Mouse (Mus musculus): ENCODE measurements around the gene Spata32. TPM values are rescaled to one million over a fixed set of nuclear protein-coding genes. Genes with fewer than 3 reads are reported as not detected.
A peak's percentile ranks its signal among the peaks of the same experiment; 100 is the strongest.

Spata32 gene
- polyA plus RNA-seq, 1 experiment: not detected

DNA sequence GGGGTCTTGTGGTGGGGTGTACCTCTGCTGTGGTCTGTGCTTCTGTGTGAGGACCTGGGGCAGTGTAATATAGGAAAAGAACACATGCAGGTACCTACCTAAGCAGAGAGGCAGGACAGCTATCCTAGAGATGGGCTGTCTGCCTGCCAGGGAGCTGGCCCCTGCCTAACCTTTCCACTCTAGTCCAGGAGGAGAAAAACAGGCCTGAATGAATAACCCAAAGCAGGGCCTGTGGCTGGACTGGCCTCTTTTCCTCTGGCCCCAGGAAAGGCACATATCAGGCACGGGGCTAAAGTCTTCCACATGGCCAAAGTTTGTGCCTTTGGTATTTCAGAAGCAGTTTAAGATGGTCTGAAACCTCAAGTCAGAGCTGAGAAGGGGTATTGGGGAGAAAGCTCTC lies 37.8 kb downstream of the Spata32 start:
- no peaks in the 10 kb centered on the region for H3K4me1 ChIP-seq (ENCODE audit: control insufficient read depth, insufficient read depth, low read length)
- no peak for TF ChIP-seq CTCF (IDR thresholded peaks at IDR 0.05; ENCODE audit: insufficient read depth, low read length)
- no peak for TF ChIP-seq POLR2A (IDR thresholded peaks at IDR 0.05; ENCODE audit: borderline replicate concordance, extremely low read depth, low read depth, low read length)
- no peak for DNase-seq
- no peak overlapping the region for H3K4me3 ChIP-seq (replicated peaks; ENCODE audit: extremely low read depth, low read depth, low read length)
- 52% methylated on average over 1 of the region's 1 CpGs for WGBS

DNA sequence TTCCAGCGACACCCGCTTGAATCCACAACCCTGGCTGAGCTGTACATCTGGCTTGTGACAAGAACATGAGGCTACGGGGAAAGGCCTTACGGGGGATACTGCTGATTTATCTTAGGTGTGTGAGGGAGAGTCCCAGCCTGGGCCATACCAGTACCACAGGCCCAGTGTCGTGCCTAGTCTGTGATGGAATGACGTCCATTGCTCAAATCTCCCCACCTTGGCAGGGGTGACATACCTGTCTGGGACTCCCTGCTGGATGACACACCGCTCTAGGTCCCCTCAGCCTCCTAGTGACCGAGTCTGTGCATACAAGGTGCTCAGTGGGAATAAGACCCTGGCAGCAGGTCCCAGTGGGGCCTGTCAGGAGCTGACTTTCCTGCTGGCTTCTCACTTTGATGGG lies 39.5 kb downstream of the Spata32 start:
- TF ChIP-seq POLR2A (IDR thresholded peaks at IDR 0.05; ENCODE audit: borderline replicate concordance, extremely low read depth, low read depth, low read length) (no peak), CTCF (IDR thresholded peaks at IDR 0.05; ENCODE audit: insufficient read depth, low read length) (no peak)
- Histone ChIP-seq H3K4me3 (replicated peaks; ENCODE audit: extremely low read depth, low read depth, low read length) (no peak overlapping the region), H3K4me1 (ENCODE audit: control insufficient read depth, insufficient read depth, low read length) (no peaks in the 10 kb centered on the region)
- no peak for DNase-seq
- 90% methylated on average over 8 of the region's 8 CpGs for WGBS

DNA sequence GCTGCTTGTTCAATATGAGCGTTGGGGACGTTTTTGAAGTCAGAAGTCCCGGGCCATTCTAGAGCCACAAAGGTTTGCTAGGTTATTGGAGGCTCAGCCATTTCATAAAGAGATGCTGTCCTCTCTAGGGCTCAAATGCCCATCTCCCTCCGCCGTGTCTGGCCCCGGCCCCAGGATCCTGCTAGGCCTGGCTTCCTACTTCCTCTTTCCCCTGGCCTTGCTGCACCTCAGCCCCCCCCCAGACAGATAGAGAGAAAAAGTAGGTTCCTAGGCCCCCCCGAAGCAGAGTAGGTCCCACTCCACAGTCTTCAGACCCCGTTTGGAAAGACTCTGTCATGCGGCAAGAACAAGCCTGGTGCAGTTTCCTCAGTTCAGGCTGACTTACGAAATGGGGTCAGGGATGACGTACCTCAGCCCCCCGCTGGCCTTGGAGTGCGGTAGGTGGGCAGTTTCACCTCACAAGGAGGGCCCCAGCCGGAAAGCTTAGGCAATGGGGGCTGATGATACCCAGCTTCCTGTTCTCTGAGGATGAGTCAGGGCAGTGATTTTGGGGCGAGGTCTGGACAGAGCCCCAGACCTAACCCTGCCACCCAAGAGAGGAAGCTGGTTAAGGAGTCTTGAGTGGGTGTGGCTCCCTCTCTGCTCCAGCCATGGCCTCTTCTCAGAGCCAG lies 40.3 kb downstream of the Spata32 start:
- Histone ChIP-seq H3K4me1 (ENCODE audit: control insufficient read depth, insufficient read depth, low read length) (no peaks in the 10 kb centered on the region), H3K4me3 (replicated peaks; ENCODE audit: extremely low read depth, low read depth, low read length) (no peak overlapping the region)
- WGBS: 75% methylated on average over 15 of the region's 15 CpGs
- no peak for DNase-seq
- TF ChIP-seq POLR2A (IDR thresholded peaks at IDR 0.05; ENCODE audit: borderline replicate concordance, extremely low read depth, low read depth, low read length): no peak
- TF ChIP-seq CTCF (IDR thresholded peaks at IDR 0.05; ENCODE audit: insufficient read depth, low read length): no peak

DNA sequence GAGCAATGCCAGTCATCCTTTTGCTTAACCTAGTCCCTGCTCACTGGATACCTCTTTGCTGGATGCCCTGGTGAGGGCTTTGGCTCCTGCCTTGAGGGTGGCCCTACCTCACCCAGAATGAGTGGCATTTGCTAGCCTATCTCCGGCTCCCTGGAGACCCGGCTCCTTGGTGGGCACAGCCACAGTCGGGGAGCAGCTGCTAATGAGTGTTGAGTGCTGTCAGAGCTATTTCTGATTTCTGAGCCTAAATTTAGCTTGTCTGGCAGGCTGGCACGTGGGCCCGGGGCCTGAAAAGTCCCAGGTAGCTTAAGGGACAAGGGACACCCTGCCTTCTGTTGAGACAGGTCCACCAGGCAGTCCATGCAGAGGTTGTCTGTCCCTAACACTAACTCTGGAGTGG lies 41.0 kb downstream of the Spata32 start:
- TF ChIP-seq POLR2A (IDR thresholded peaks at IDR 0.05; ENCODE audit: borderline replicate concordance, extremely low read depth, low read depth, low read length) (no peak), CTCF (IDR thresholded peaks at IDR 0.05; ENCODE audit: insufficient read depth, low read length) (no peak)
- WGBS: 71% methylated on average over 5 of the region's 5 CpGs
- no peak for DNase-seq
- no peaks in the 10 kb centered on the region for H3K4me1 ChIP-seq (ENCODE audit: control insufficient read depth, insufficient read depth, low read length)
- H3K4me3 ChIP-seq (replicated peaks; ENCODE audit: extremely low read depth, low read depth, low read length): no peak overlapping the region

DNA sequence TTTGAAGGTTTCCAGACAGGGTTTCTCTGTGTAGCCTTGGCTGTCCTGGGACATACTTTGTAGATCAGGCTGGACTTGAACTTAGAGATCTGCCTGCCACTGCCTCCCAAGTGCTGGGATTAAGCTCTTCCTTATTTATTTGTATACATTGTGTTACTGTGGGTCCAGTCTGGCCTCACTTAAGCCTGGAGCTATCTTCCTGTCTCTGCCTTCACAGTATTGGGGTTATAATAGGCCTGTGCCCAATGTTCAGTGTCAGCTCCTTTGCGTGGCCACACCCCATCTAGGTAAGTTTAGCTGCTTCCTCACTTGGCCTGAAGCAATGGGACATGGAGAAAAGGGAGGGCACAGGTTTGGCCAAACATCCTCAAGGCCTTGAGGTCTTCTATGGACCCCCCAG lies 41.7 kb downstream of the Spata32 start:
- TF ChIP-seq POLR2A (IDR thresholded peaks at IDR 0.05; ENCODE audit: borderline replicate concordance, extremely low read depth, low read depth, low read length) (no peak), CTCF (IDR thresholded peaks at IDR 0.05; ENCODE audit: insufficient read depth, low read length) (no peak)
- 88% methylated on average over 1 of the region's 1 CpGs for WGBS
- no peak for DNase-seq
- no peak overlapping the region for H3K4me3 ChIP-seq (replicated peaks; ENCODE audit: extremely low read depth, low read depth, low read length)
- no peaks in the 10 kb centered on the region for H3K4me1 ChIP-seq (ENCODE audit: control insufficient read depth, insufficient read depth, low read length)

DNA sequence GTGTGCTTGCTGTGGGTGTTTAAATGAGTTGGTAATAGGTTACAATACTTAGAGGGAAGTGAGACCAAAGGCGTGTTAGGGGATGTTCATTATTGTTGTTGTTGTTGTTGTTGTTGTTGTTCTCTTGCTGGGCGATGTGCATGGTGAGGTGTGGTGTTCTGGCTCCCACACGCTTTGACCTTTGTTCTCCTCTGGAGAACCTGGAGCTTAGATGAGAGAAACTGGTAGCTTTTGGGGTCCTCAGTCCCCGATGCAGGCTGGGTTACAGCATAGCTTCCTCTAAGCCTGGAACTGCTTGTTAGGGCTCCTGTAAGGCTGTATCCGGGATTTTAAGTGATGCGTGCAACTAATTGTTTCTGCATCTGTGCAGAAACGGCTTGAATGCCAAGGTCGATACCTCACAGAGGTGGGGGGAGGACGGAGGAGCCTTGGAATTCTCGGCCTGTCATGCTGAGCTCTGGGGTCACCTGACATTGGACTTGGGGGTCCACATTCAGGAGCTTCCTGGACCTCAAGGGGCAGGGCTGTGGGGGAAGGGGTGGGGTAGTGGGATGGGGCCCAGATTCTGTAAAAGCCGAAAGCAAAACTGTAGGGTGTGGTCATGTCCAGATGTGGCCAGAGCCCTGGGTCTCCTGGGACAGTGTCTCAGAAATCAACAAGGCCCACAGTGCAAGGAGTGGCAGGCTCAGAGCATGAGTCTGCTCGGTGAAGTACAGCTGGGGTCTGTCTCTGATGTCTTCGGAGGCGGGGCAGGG lies 42.4 kb downstream of the Spata32 start:
- H3K4me1 ChIP-seq (ENCODE audit: control insufficient read depth, insufficient read depth, low read length): no peaks in the 10 kb centered on the region
- no peak for TF ChIP-seq CTCF (IDR thresholded peaks at IDR 0.05; ENCODE audit: insufficient read depth, low read length)
- no peak for TF ChIP-seq POLR2A (IDR thresholded peaks at IDR 0.05; ENCODE audit: borderline replicate concordance, extremely low read depth, low read depth, low read length)
- no peak overlapping the region for H3K4me3 ChIP-seq (replicated peaks; ENCODE audit: extremely low read depth, low read depth, low read length)
- DNase-seq: no peak
- WGBS: 63% methylated on average over 14 of the region's 14 CpGs

DNA sequence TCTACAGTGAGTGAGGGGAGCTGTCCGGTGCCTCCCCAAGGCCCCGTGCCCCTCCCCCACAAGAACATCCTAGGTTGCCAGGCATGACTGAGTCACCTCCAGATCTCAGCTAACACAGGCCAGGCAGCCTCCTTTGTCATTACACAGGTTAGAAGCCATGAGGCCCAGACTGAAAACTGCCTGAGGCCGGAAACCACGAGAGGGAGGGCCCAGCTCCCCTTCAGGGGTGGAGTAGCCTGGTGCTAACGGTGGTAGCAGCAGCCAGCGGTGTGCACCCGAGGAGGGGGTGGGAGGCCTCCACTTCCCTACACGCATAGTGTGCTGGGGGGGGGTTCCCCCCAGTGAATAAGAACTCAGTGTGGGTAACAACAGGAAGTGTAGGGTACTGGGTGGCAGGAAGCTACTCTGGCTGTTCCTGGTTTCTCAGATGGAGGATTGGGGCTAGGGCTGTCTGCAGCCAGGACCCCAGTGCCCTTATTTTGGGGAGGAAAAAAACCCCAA lies 43.3 kb downstream of the Spata32 start:
- no peak for TF ChIP-seq POLR2A (IDR thresholded peaks at IDR 0.05; ENCODE audit: borderline replicate concordance, extremely low read depth, low read depth, low read length)
- TF ChIP-seq CTCF (IDR thresholded peaks at IDR 0.05; ENCODE audit: insufficient read depth, low read length): no peak
- H3K4me3 ChIP-seq (replicated peaks; ENCODE audit: extremely low read depth, low read depth, low read length): no peak overlapping the region
- H3K4me1 ChIP-seq (ENCODE audit: control insufficient read depth, insufficient read depth, low read length): no peaks in the 10 kb centered on the region
- WGBS: 50% methylated on average over 8 of the region's 8 CpGs
- no peak for DNase-seq

DNA sequence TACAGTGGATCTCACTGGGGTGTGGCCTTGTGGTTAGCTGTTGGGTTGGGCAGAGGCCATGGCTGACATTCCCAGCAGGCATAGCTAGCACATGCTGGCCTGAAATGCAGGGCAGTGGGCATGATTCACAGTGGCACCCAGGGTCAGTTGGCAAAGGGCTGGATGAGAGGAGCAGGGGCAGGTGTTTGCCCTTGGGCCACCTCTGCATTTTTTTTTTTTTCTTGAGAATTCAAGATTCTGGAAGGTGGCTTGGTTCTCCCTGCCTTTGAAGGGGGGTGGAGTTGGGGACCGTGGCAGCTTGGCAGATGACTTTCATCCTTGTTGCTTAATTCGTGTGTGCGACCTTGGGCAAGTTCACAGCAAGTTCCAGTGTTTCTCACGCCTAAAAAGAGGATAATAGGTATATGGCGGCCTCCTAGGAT lies 43.8 kb downstream of the Spata32 start:
- Histone ChIP-seq H3K4me1 (ENCODE audit: control insufficient read depth, insufficient read depth, low read length) (no peaks in the 10 kb centered on the region), H3K4me3 (replicated peaks; ENCODE audit: extremely low read depth, low read depth, low read length) (peak overlapping the region; percentile 31)
- whole genome bisulfite sequencing: 63% methylated on average over 5 of the region's 5 CpGs
- DNase-seq: no peak
- TF ChIP-seq CTCF (IDR thresholded peaks at IDR 0.05; ENCODE audit: insufficient read depth, low read length) (no peak), POLR2A (IDR thresholded peaks at IDR 0.05; ENCODE audit: borderline replicate concordance, extremely low read depth, low read depth, low read length) (no peak)

DNA sequence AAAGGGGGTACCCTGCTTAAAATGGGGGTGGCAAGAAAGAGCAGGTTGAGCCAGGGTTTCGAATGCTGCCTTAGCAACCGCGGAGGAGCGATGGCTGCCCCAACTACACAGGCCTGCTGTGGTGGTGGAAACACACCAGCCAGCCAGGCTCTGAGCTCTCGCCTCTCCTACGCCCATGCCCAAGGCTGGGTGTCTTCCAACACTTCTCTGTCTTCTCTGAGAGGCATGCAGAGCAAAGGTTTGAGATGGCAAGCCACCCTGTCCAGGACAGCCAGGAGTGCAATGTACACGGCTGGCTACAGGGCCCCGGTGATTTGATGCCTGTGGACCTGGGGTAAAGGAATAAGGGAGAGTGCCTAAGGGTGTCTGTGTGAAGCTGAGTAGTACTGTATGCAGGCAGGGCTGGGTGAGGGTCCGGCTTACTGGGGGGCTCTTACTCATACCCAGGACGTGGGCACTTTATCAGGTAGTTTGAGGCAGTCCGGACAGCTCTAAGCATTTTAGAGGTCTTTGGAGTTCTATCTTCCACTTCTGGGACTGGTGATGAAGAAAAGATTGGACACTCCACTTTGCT lies 44.4 kb downstream of the Spata32 start:
- no peak for DNase-seq
- H3K4me1 ChIP-seq (ENCODE audit: control insufficient read depth, insufficient read depth, low read length): no peaks in the 10 kb centered on the region
- WGBS: 86% methylated on average over 11 of the region's 11 CpGs
- peak overlapping the region; percentile 20 for H3K4me3 ChIP-seq (replicated peaks; ENCODE audit: extremely low read depth, low read depth, low read length)
- no peak for TF ChIP-seq POLR2A (IDR thresholded peaks at IDR 0.05; ENCODE audit: borderline replicate concordance, extremely low read depth, low read depth, low read length)
- no peak for TF ChIP-seq CTCF (IDR thresholded peaks at IDR 0.05; ENCODE audit: insufficient read depth, low read length)

Measured in lung, adult 2 months (tissue).